Mouse (Mus musculus) embryonic fibroblast, embryonic 13.5 days (primary cell): Measurements from ENCODE around the gene Ccdc110.

Experiments used
- CTCF ChIP-seq: IDR thresholded peaks from 2 replicates; pipeline ENCODE4 v1.5.1; 2011; ENCODE audit warnings: mild to moderate bottlenecking, control low read depth, low read length, moderate library complexity, borderline replicate concordance; ENCODE audit not compliant: insufficient read depth
- POLR2A ChIP-seq: IDR thresholded peaks from 2 replicates; pipeline ENCODE4 v1.6.1; 2011; ENCODE audit warnings: low read depth, mild to moderate bottlenecking, control low read depth, low read length, moderate library complexity

DNA sequence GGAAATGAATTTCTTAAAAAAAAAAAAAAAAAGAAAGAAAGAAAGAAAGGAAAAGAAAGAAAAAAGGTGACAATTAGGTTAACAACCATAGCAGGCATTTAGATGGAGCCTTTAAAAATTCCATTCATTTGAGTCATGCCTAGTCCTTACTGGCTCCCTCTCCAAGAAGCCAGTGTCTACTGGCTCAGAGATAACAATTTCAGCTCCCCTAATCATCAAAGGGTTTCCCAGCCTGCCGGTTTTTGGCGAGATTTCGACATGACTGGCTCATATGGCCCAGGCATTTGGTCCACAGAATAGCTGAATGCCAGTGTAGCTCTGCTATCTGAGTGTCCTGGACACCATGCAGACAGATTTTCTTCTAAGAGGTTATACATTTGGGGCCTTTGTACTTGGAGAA lies 30.8 kb upstream of the Ccdc110 start:
- TF ChIP-seq CTCF (no peak), POLR2A (no peak)
